Mouse (Mus musculus): ENCODE data around the gene Gale. TPM values are rescaled to one million over a fixed set of nuclear protein-coding genes. Genes with fewer than 3 reads are reported as not detected.

Gale gene
- polyA plus RNA-seq (2014; fragmentation: Nextera tagmentation; extraction: Ambion mirVana): 50.1 and 62.2 TPM in 2 replicates

GRCm38 (mm10) chr4:135963457-135964193 lies at the start of gene Gale:
Gene Gale (plus strand): TSS chr4:135963727.
- Histone ChIP-seq H3K4me2 (ENCODE audit: low read length) (peak within 1 kb of the TSS; percentile 97), H3K36me3 (ENCODE audit: control insufficient read depth, insufficient read depth, low read length) (peaks cover 54% of the 10 kb centered on the region), H3K4me3 (ENCODE audit: low read depth, low read length) (peak within 1 kb of the TSS; percentile 71), H3K27ac (ENCODE audit: low read depth) (peak within 1 kb of the TSS; percentile 86), H3K9me3 (ENCODE audit: control insufficient read depth, low read length) (no peaks in the 10 kb centered on the region), H3K27me3 (replicated peaks; ENCODE audit: control insufficient read depth, insufficient read depth, low read length) (no peaks in the 10 kb centered on the region), H3K4me1 (replicated peaks; ENCODE audit: control insufficient read depth, insufficient read depth, low read length) (peaks cover 11% of the 10 kb centered on the region), H3K9ac (ENCODE audit: low read length) (peak within 1 kb of the TSS; percentile 83)
- peak; percentile 89 for ATAC-seq (replicated peaks; ENCODE audit: low FRiP score, low TSS enrichment, low read depth)
- peak; percentile 93 for DNase-seq (ENCODE audit: low spot score)
- under 1% methylated on average over 55 of the region's 56 CpGs for WGBS

- WGBS: 75% methylated on average over 13 of the region's 13 CpGs
- no peak for ATAC-seq (replicated peaks; ENCODE audit: low FRiP score, low TSS enrichment, low read depth)
- H3K4me1 ChIP-seq (replicated peaks; ENCODE audit: control insufficient read depth, insufficient read depth, low read length): peaks cover 7% of the 10 kb centered on the region
- no peak overlapping the region for H3K4me3 ChIP-seq (ENCODE audit: low read depth, low read length)
- H3K9ac ChIP-seq (ENCODE audit: low read length): no peak overlapping the region
- no peak overlapping the region for H3K4me2 ChIP-seq (ENCODE audit: low read length)
- no peaks in the 10 kb centered on the region for H3K27me3 ChIP-seq (replicated peaks; ENCODE audit: control insufficient read depth, insufficient read depth, low read length)
- peaks cover 4% of the 10 kb centered on the region; the same call in 1 of the 2 replicates for H3K36me3 ChIP-seq (ENCODE audit: control insufficient read depth, insufficient read depth, low read length)
- no peak for DNase-seq (ENCODE audit: low spot score)
- H3K9me3 ChIP-seq (ENCODE audit: control insufficient read depth, low read length): no peaks in the 10 kb centered on the region
- peak overlapping the region; percentile 57 for H3K27ac ChIP-seq (ENCODE audit: low read depth)
These were observed 44.8 kb upstream of the Gale start for GRCm38 (mm10) chr4:135918635-135919279.

GRCm38 (mm10) chr4:135919280-135919639 lies 44.3 kb upstream of the Gale start:
- ATAC-seq (replicated peaks; ENCODE audit: low FRiP score, low TSS enrichment, low read depth): no peak
- Histone ChIP-seq H3K9ac (ENCODE audit: low read length) (no peak overlapping the region), H3K36me3 (ENCODE audit: control insufficient read depth, insufficient read depth, low read length) (peaks cover 5% of the 10 kb centered on the region; the same call in 1 of the 2 replicates), H3K4me3 (ENCODE audit: low read depth, low read length) (no peak overlapping the region), H3K4me1 (replicated peaks; ENCODE audit: control insufficient read depth, insufficient read depth, low read length) (peaks cover 7% of the 10 kb centered on the region), H3K27ac (ENCODE audit: low read depth) (peak overlapping the region; percentile 19), H3K27me3 (replicated peaks; ENCODE audit: control insufficient read depth, insufficient read depth, low read length) (no peaks in the 10 kb centered on the region), H3K9me3 (ENCODE audit: control insufficient read depth, low read length) (no peaks in the 10 kb centered on the region), H3K4me2 (ENCODE audit: low read length) (no peak overlapping the region)
- DNase-seq (ENCODE audit: low spot score): peak; percentile 64
- 88% methylated on average over 3 of the region's 3 CpGs for WGBS

GRCm38 (mm10) chr4:135920304-135921241 lies 43.0 kb upstream of the Gale start, which contains the start of gene Fuca1:
Gene Fuca1 (plus strand): TSS chr4:135920735.
- H3K27ac ChIP-seq (ENCODE audit: low read depth): peak within 1 kb of the TSS; percentile 57
- no peaks in the 10 kb centered on the region for H3K27me3 ChIP-seq (replicated peaks; ENCODE audit: control insufficient read depth, insufficient read depth, low read length)
- DNase-seq (ENCODE audit: low spot score) (peak; percentile 97), ATAC-seq (replicated peaks; ENCODE audit: low FRiP score, low TSS enrichment, low read depth) (peak; percentile 90)
- 2% methylated on average over 60 of the region's 60 CpGs for WGBS
- H3K4me1 ChIP-seq (replicated peaks; ENCODE audit: control insufficient read depth, insufficient read depth, low read length): peaks cover 7% of the 10 kb centered on the region
- H3K9me3 ChIP-seq (ENCODE audit: control insufficient read depth, low read length): no peaks in the 10 kb centered on the region
- H3K9ac ChIP-seq (ENCODE audit: low read length): peak within 1 kb of the TSS; percentile 77
- peak within 1 kb of the TSS; percentile 87 for H3K4me3 ChIP-seq (ENCODE audit: low read depth, low read length)
- peaks cover 12% of the 10 kb centered on the region; the same call in 1 of the 2 replicates for H3K36me3 ChIP-seq (ENCODE audit: control insufficient read depth, insufficient read depth, low read length)
- peak within 1 kb of the TSS; percentile 88 for H3K4me2 ChIP-seq (ENCODE audit: low read length)

GRCm38 (mm10) chr4:135921257-135922120 lies 42.0 kb upstream of the Gale start:
- ATAC-seq (replicated peaks; ENCODE audit: low FRiP score, low TSS enrichment, low read depth) (no peak), DNase-seq (ENCODE audit: low spot score) (peak; percentile 72)
- H3K36me3 ChIP-seq (ENCODE audit: control insufficient read depth, insufficient read depth, low read length): peaks cover 19% of the 10 kb centered on the region; the same call in 1 of the 2 replicates
- peaks cover 7% of the 10 kb centered on the region for H3K4me1 ChIP-seq (replicated peaks; ENCODE audit: control insufficient read depth, insufficient read depth, low read length)
- H3K4me3 ChIP-seq (ENCODE audit: low read depth, low read length): peak overlapping the region; percentile 87
- WGBS: 3% methylated on average over 26 of the region's 26 CpGs
- H3K9me3 ChIP-seq (ENCODE audit: control insufficient read depth, low read length): no peaks in the 10 kb centered on the region
- H3K9ac ChIP-seq (ENCODE audit: low read length): peak overlapping the region; percentile 77
- peak overlapping the region; percentile 88 for H3K4me2 ChIP-seq (ENCODE audit: low read length)
- H3K27me3 ChIP-seq (replicated peaks; ENCODE audit: control insufficient read depth, insufficient read depth, low read length): no peaks in the 10 kb centered on the region
- H3K27ac ChIP-seq (ENCODE audit: low read depth): peak overlapping the region; percentile 57

- ATAC-seq (replicated peaks; ENCODE audit: low FRiP score, low TSS enrichment, low read depth): no peak
- Histone ChIP-seq H3K36me3 (ENCODE audit: control insufficient read depth, insufficient read depth, low read length) (peaks cover 19% of the 10 kb centered on the region; the same call in 1 of the 2 replicates), H3K9me3 (ENCODE audit: control insufficient read depth, low read length) (no peaks in the 10 kb centered on the region), H3K27ac (ENCODE audit: low read depth) (no peak overlapping the region), H3K4me2 (ENCODE audit: low read length) (peak overlapping the region; percentile 88), H3K4me3 (ENCODE audit: low read depth, low read length) (no peak overlapping the region), H3K4me1 (replicated peaks; ENCODE audit: control insufficient read depth, insufficient read depth, low read length) (peaks cover 7% of the 10 kb centered on the region), H3K9ac (ENCODE audit: low read length) (peak overlapping the region; percentile 77; the same call in 1 of the 2 replicates), H3K27me3 (replicated peaks; ENCODE audit: control insufficient read depth, insufficient read depth, low read length) (no peaks in the 10 kb centered on the region)
- no peak for DNase-seq (ENCODE audit: low spot score)
- WGBS: 78% methylated on average over 1 of the region's 1 CpGs
These were observed 41.3 kb upstream of the Gale start for GRCm38 (mm10) chr4:135922190-135922589.

- Histone ChIP-seq H3K4me2 (ENCODE audit: low read length) (no peak overlapping the region), H3K4me3 (ENCODE audit: low read depth, low read length) (no peak overlapping the region), H3K36me3 (ENCODE audit: control insufficient read depth, insufficient read depth, low read length) (peaks cover 19% of the 10 kb centered on the region; the same call in 1 of the 2 replicates), H3K9ac (ENCODE audit: low read length) (no peak overlapping the region), H3K27ac (ENCODE audit: low read depth) (no peak overlapping the region), H3K27me3 (replicated peaks; ENCODE audit: control insufficient read depth, insufficient read depth, low read length) (no peaks in the 10 kb centered on the region), H3K4me1 (replicated peaks; ENCODE audit: control insufficient read depth, insufficient read depth, low read length) (peaks cover 7% of the 10 kb centered on the region), H3K9me3 (ENCODE audit: control insufficient read depth, low read length) (no peaks in the 10 kb centered on the region)
- no peak for DNase-seq (ENCODE audit: low spot score)
- no peak for ATAC-seq (replicated peaks; ENCODE audit: low FRiP score, low TSS enrichment, low read depth)
- 87% methylated on average over 2 of the region's 2 CpGs for WGBS
These were observed 39.1 kb upstream of the Gale start for GRCm38 (mm10) chr4:135924418-135924817.

Data from intestine, embryonic 14.5 days (tissue).